Mouse (Mus musculus) lung, postnatal 36 days (tissue): ENCODE data around the gene Mnt.
"Not testable (repeated sequence)": the region's sequence is repeated elsewhere in the genome, so short reads cannot be mapped to it uniquely, and the experiment has no call there.

ENCODE experiments used
- DNase-seq: peaks from one replicate; pipeline ENCODE4 v3.0.0; 2022; ENCODE audit warnings: mixed read lengths

The Mnt gene

GRCm38 (mm10) chr11:74830256-74831161 lies at the start of gene Mnt:
TSS of gene Mnt (plus strand) at chr11:74830920.
- DNase-seq = peak; percentile 100

GRCm38 (mm10) chr11:74792874-74793273 lies 37.8 kb upstream of the Mnt start:
- no peak for DNase-seq

- no peak for DNase-seq
Observed at GRCm38 (mm10) chr11:74800658-74801057, 30.1 kb upstream of the Mnt start.

- DNase-seq = peak; percentile 44
Observed at GRCm38 (mm10) chr11:74804081-74804627, 26.6 kb upstream of the Mnt start.

- peak; percentile 48 for DNase-seq
Observed at GRCm38 (mm10) chr11:74807246-74807882, 23.4 kb upstream of the Mnt start.

- DNase-seq = no peak
Observed at GRCm38 (mm10) chr11:74808251-74808853, 22.4 kb upstream of the Mnt start.

GRCm38 (mm10) chr11:74810134-74810533 lies 20.6 kb upstream of the Mnt start:
- no peak for DNase-seq

GRCm38 (mm10) chr11:74811027-74811426 lies 19.7 kb upstream of the Mnt start:
- not testable (repeated sequence) for DNase-seq

GRCm38 (mm10) chr11:74811538-74811937 lies 19.2 kb upstream of the Mnt start:
- no peak for DNase-seq

- no peak for DNase-seq
Observed at GRCm38 (mm10) chr11:74815795-74816194, 14.9 kb upstream of the Mnt start.

GRCm38 (mm10) chr11:74820921-74821320 lies 9.8 kb upstream of the Mnt start:
- DNase-seq = no peak

- DNase-seq = peak; percentile 57
Observed at GRCm38 (mm10) chr11:74821463-74821862, 9.3 kb upstream of the Mnt start.

GRCm38 (mm10) chr11:74822746-74823440 lies 7.8 kb upstream of the Mnt start:
- DNase-seq = no peak

- peak; percentile 64 for DNase-seq
Observed at GRCm38 (mm10) chr11:74826151-74826550, 4.6 kb upstream of the Mnt start.

- DNase-seq = no peak
Observed at GRCm38 (mm10) chr11:74826702-74827101, 4.0 kb upstream of the Mnt start.

GRCm38 (mm10) chr11:74827791-74828403 lies 2.8 kb upstream of the Mnt start:
- peak; percentile 47 for DNase-seq

- peak; percentile 44 for DNase-seq
Observed at GRCm38 (mm10) chr11:74828404-74828931, 2.3 kb upstream of the Mnt start.

- no peak for DNase-seq
Observed at GRCm38 (mm10) chr11:74828965-74829550, 1.7 kb upstream of the Mnt start.

GRCm38 (mm10) chr11:74829812-74830211 lies 908 bp upstream of the Mnt start:
- peak; percentile 93 for DNase-seq

- DNase-seq = peak; percentile 58
Observed at GRCm38 (mm10) chr11:74831191-74831605, 478 bp downstream of the Mnt start.
